Mouse (Mus musculus) layer of hippocampus, adult 9-10 months (tissue): ENCODE measurements around the gene Cttnbp2.

Experiments used
- DNase-seq: peaks from one replicate; pipeline ENCODE4 v3.0.0; 2022; ENCODE audit warnings: low spot score

The Cttnbp2 gene

DNA sequence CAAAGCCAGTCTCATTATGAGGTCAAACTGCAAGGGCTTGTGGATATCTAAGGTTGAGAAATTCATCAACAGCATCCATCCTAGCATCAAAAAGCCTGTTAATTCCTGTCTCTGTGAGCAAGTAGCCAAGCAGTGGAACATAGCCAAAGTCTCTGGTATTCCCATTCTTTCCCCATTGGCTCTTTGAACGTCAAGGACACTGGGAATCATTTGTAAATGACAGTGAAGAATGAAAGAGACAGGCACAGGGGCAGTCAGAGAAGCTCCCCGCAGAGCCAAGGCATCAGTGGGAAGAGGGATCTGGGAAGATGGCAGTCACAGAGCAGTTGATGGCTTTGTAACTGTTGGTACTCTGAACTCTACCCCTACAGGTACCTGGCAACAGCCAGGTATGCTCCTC, 46.9 kb downstream of the Cttnbp2 start:
- no peak for DNase-seq

DNA sequence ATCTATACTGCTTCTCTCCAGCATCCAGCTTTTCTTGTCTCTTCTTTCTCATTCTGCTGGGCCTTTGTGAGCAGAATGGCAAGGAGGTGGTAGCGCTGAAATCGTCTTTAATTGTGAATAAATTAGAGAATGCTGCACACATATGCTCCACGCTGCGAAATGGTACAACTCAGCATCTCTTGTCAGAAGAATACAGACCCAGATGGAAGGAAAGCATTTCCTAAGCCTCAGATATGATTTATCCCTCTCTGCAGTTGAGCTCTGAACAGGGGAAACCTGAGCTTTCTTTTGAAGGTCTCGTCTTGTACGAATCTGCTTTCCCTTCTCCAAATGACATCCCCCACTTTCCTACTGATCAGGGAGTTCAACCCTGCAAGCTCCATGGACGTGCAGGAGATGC, 48.4 kb downstream of the Cttnbp2 start:
- no peak for DNase-seq

DNA sequence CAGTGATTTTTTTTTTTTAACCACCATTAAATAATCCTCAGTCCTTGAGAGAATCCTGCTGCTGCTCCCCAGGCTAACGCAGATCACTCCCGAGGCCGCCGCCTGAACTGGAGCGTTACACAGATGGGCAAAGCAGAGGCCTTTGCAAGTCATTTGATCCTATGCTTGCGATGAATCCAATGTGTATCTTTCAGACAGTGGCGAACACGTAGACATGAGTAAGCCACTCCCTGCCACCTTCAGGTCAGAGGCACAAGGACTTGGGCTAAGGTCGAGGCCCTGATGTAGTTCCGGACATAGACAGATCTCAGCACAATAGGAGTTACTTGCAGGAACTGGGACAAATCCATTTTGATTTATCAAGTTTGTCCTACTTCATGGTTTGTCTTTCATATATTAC, 49.0 kb downstream of the Cttnbp2 start:
- DNase-seq, result no peak

DNA sequence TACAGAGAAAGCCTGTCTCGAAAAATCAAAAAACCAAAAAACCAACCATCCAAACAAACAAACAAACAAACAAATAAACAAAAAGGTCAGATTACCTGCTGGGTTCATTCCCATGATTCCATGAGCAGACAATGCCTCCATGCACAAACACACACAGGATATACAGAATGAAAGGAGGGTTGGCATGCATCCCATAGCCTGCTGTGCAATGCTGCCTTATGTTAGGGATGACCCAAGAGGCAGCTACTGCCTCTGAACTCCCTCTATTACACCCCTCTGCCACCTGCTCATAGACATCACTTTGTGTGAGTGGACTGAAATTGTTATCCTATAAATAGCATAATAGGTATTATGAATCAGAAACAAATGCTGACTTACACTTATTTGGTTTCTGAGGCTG, 55.0 kb downstream of the Cttnbp2 start:
- no peak for DNase-seq

DNA sequence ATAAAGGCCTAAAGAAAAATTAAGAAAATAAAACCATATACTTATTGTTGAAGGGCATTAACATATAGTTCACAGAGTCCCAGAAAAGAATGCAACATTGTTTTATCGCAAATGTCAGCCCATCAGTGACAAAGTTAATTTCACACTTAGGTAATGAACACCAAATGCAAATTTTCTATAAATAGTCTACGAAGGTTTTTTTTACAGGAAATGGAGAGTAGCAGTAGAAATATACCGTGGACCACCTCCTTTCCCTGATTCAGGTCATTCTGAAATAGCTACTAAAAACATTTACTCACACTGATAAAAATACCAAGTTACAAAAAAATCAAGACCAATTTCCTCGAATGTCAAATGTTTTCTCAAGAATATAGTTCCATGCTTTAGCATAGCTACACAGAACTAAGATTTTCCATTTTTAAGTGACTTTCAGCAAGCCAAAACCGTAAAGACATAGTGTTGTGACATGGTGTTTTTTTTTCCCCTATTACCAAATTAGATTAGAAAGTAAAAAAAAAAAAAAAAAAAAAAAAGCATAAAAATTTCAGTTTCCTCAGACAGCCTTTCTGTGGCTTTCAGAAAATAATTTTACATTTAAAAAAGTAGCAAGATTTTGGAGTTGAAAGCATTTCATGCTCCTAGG, 64.0 kb downstream of the Cttnbp2 start:
- no peak for DNase-seq

DNA sequence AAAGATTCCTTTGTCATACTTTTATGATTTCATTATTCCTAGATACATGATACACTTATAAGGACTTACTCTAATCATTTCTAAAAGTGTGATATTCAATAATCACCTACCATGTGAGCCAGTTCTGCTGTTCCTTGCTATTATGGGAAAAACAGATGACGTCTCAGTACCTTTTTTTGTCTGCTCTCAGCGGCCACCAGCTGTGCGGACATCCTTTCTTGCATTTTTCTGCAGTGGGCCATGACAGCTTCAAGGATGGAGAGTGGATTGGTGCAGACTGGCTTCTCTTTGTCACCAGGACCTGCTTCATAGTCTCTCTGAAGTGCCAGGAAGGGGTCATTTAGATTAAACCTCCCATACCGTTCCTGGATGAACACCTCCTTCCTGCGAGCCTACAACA, 66.6 kb downstream of the Cttnbp2 start:
- no peak for DNase-seq

DNA sequence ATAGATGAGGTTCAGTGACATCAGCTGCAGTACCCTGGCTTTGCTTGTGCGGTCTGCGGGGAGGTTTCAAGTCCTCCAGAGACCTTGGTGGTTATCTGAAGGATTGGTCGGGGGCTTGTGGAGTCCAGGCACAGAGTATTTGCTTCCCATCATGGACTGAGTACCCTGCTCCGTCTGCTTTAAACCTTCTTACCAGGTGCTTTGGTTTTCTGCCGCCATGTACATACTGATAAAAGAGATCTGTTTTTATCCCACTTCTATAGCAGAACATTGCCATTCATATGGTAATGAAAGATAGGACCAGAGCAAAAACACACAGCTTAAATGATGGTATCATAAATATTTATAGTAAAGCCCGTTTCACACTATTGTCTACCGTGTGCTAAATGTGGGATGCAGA, 67.7 kb downstream of the Cttnbp2 start:
- no peak for DNase-seq

DNA sequence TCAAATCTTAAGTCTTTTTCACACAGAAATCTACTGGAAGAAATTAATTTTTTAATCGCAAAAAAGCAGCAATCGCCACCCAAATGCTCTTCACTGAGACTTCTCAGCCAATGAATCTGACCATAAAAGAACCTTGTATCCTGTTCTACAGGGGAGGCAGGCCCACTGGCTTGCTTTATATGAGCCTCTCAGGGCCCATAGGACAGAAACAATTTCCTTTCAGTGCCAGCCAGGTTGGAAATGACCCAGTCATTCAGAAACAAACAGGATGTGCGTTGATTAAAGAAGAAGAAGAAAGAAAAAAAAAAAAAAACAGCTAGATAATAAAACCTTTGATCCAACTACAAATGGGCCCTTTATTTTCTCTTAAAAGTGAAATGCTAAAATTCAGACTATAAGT, 68.3 kb downstream of the Cttnbp2 start:
- DNase-seq, result no peak

DNA sequence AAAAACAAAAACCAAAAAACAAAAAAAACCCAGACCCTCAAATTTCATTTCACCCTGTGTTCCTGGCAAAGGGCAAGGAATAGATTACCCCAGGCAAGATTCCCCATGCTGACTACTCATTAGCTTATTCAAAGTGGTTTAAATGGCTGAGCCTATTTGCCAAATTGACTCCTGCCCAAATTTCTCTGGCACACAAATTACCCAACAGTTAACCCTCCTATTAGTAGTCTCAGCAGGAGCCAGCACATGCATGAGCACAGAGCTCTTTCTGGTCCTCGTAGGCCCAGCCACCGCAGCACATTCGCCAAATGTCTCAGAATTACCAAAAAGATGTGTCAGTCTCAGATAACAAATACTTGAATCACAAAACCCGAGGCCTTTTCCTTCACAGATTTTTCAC, 68.9 kb downstream of the Cttnbp2 start:
- peak; percentile 70 for DNase-seq

DNA sequence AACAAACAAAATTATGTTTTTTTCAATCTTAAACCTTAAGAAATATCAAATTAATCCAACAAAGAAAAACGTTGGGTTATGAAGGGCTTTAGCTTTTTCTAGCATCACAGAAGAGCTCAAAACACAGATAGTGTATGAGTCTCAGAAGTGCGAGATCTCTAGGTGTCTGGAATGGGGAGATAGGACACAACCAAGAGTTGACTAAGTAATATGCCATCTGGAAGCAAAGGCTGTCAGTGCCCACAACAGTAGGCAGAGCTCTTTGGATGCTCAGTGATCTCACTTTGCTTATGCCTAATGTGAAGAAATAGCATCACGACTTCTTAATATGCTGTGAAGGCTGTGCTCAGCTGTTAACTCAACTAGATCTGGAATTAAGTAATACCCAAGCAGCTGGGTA, 72.3 kb downstream of the Cttnbp2 start:
- no peak for DNase-seq

DNA sequence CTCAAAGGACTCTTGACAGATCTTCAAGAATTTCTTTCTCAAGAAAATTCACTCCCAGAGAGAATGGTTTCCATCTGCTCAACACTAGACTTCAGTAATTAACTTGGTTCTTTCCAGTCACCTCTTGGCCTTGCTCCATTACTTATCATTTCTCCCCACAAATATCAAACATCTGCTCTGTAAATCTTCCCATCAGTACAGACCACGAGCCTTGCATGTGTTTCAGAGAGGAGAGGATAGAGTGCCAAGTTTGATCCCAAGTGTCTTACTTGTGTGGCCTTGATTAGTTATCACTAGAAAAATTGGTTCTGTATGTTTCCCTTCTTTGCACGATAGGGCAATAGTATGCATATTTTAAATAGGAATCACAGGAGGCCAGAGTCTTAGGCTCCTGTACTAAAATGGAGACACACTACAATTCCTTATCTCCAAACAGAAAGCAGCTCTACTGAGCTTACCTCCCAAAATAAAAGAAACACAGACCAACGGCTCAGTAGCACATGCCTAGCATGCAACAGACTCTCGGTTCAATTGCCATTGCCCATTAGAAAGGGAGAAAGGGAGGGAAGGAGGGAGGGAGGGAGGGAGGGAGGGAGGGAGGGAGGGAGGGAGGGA, 73.6 kb downstream of the Cttnbp2 start:
- no peak for DNase-seq

DNA sequence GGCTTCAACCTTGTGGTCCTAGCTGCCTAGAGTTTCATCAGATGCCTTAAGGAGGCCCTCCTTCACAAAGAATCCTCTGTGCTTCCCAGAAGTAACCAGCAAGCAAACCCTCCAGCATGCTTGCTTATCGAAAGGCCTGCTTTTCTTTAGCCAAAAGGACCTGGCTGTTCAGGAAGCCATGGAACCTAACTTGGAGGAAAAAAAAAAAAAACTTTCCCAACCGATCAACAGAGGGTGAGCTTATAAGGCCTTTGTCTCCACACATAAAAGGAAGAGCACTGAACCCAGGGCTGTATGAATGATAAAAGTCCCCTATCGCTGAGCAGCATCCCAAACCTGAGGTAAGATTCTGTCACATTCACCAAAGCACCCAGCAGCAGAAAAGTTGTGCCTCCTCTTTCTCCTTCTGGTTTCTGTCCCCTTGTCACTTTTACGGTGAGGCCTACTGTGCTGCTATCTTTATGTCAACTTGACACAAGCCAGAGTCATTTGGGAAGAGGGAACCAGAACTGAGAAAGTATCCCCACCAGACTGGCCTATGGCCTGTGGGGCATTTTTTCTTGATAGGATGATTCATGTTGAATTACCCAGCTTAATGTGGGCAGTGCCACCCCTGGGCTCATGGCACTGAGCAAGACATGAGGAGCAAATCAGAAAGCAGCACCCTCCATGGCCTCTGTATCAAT, 78.4 kb downstream of the Cttnbp2 start:
- no peak for DNase-seq

DNA sequence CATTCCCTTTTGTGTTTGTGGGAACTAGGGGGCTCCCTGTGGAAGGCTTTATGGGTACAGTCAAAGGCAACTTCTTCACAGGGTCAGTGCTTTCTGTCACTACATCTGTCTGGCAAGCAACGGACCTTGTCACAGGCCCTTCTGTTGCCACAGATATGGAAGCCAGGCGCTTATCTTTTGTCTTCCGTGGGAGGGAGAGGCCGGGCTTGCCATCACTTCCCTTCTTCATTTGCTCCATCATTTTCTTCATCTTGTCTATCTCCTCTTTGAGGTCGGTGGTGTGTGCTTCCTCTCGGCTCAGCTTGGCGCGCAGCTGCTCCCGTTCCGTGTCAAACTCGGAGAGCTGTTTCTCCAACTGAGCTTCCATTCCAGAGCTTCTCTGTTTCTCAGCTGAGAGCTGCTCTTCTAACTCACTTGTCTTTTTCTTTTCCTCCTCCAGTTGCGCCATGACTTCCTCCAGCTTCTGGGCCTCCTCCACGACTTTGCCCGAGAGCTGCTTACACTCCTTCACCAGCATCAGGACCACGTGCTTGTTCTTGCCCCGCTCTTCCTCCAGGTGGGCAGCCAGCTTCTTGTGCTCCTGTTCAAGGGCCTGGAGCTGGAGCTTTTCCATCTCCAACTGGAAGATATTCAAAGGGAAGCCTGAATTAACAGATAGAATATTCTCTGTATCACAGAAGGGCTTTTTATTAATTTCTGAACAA, 79.7 kb downstream of the Cttnbp2 start:
- no peak for DNase-seq

DNA sequence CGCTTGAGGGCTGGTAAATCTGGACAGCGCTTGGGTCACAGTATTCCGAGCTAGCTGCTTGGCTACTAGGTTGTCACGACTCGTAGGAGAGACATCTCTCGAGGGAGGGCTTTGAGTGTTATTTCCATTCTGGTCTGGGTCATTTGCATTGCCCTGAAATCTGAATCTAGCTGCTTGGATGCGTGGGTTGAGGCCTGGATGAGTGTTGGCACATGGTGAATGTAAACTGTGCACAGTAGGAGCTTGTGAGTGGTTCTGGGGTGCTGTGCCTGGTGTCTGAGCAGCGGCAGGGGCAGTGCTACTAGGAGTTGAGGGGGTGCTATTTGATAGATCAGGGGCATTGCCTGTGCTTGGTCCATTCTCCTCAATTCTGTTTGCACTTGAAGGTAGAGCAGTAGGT, 80.3 kb downstream of the Cttnbp2 start:
- DNase-seq, result no peak

DNA sequence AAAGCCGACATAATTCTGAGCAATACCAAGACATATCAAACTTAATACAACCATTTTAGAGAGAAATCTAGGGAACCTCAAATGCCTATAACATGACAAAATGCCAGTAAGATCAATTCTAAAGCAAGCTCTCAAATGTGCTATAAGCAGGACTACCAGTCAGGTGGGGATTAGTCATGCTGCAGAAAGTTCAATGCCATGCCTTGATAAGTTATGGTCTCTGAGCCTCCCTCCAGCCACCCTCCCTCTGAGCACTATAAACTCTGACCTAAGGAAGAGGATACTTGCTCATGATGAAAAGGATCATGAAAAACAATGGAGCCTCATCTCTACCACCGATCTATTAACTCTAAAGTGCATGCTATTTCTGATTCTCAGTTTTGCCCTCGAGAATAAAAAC, 82.3 kb downstream of the Cttnbp2 start:
- DNase-seq, result no peak

DNA sequence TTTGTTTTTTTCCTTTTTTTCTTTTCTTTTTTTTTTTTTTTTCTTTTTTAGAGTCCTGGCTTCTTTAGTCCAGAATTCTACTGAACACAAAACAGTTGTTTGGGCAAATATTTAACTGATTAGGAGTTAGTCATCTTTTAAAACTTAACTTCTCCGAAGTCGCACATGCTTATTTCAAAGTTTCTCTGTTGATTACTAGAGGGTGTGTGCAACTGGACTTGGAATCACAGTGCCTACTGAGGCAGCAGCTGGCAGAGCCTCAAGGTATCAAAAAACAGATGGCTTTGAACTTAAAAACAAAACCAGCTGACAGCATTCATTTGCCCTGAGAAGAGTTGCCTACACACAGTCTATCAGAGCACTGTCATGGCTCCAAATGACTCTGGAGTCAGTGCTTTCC, 82.8 kb downstream of the Cttnbp2 start:
- DNase-seq, result no peak

DNA sequence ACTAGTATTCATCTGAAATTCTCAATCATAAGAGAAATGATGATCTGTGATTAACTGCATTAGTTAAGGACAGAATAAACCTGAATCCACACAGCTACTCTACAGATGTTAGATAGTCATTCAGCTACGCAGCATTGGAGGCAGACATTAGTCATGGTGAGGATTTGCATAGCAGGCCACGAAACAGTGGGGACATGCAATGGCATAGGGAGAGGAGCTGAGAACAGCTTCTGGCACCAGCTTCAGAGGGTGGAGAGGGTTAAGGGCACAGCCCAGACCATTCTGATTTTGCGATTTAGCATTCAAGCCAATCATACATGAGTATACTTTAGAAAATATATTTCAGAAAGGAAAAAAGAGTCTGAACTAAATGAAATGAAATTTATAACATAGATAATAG, 84.6 kb downstream of the Cttnbp2 start:
- no peak for DNase-seq

DNA sequence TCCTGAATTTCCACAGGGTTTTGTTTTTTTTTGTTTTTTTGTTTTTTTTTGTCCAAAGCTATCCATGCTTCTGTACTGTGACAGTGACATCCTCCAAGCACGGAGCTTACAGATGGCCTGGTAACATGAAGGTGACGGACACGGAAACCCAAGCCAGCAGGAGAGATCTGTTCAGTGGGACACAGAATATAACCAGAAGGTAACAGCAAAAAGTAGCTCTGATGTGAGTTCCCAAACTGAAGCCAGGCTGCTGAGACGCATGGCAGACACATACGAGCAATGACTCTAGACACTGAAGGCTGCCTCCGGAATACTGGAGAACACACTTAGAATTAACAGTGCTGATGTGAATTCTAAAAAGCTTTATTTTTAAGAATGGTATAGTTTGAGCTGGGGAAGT, 89.8 kb downstream of the Cttnbp2 start:
- DNase-seq, result no peak

DNA sequence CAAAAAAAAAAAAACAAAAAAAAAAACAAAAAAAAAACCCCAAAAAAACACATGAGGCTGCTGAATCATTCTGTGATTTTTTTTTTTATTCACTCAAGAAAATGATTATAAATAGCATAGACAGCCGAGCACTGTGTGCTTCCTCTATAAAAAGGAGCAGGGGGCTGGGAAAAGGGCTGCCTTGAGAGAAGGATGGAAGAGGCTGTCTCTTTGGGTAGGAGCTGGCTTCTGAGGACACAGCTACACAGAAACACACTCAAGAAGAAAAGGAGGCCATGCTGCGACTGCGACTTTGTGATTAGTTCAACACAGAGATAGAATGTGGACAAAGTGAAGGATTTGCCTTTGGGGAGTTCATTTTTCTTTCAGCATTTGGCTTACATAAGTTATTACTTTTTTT, 90.3 kb downstream of the Cttnbp2 start:
- no peak for DNase-seq

DNA sequence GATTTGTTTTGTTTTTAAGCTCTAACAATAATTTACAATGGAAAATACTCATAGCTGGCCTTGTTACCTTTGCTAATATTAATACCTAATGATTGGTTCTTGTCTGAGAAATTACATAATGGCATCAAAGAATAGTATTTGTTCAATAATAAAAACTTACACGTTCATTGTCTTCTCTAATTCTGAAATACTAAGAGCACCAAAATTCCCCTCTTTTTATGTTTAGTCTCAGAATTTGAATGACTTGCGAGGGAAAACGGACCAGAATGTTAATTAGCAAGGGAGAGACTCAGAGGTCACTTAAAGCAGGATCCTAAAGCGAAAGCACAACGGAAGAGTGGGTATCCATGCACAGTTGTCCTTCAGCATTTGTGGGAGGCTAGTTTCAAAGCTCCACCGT, 91.5 kb downstream of the Cttnbp2 start:
- no peak for DNase-seq

DNA sequence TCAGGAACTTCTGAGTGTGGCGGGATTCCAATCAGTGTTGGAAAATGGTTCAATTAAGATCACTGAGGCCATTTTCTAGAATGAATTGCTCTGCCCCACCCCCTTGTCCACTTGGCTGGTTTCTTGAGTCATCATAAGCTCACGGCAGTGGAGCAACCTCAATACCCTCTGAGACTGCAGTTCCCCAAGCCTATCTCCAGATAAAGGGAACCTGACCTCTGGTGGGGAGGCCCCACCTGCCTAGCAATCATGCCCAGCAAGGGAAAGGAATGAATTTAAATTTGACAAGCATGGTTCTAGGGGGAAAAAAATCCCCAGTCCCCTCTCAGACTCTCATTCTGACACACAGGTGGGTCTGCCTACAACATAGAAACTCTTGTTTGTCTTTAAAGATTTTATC, 93.1 kb downstream of the Cttnbp2 start:
- DNase-seq, result no peak

DNA sequence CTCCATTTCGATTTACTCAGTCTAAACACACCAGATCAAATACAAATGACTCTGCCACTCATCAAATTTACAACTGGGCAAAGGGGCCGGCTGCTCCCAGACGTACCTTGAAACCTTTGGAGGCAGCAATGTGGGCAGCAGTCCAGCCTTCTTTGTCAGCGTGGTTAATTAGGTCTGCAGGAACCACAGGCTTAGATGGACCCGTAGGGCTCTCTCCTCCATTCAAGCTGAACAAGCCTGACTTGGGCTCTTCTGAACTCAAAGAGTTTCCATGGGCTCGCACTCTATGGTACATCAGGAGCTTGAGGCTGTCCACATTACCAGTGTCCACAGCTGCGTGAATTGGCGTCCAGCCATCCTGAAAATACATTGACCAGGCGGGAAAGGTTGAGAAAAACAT, 94.0 kb downstream of the Cttnbp2 start:
- DNase-seq, result no peak

DNA sequence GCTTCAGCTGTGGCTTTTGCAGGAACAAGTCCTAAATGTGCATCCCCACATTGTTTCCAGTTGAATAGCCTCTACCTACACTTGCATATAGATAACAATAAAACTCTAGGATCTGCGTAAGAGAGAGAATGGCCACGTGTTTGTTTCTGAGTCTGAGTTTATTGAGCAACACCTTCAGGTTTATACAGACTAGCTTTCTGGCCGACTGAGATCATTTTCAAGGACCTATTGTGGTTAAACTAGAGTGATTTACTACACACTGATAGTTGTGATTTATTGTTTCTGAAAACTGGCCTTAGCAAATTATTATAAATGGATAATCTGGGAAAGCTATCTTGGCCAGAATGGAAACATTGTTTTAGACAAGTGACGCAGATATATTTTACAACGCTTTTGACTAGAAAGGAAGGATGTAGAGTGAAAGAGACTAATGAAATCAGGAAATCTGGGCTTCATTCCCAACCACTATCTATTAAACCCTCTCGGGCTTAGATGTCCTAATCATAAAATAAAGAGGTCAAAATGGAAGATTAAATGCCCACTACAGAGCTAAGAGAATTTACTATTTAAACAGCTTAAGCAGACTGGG, 96.7 kb downstream of the Cttnbp2 start:
- DNase-seq, result no peak
